Mouse (Mus musculus) right cerebral cortex, postnatal 4 days (tissue): ENCODE measurements around the gene 4930519P11Rik.

Source experiments
- DNase-seq: peaks from one replicate; pipeline ENCODE4 v3.0.0-alpha.2; 2022

Gene 4930519P11Rik

DNA sequence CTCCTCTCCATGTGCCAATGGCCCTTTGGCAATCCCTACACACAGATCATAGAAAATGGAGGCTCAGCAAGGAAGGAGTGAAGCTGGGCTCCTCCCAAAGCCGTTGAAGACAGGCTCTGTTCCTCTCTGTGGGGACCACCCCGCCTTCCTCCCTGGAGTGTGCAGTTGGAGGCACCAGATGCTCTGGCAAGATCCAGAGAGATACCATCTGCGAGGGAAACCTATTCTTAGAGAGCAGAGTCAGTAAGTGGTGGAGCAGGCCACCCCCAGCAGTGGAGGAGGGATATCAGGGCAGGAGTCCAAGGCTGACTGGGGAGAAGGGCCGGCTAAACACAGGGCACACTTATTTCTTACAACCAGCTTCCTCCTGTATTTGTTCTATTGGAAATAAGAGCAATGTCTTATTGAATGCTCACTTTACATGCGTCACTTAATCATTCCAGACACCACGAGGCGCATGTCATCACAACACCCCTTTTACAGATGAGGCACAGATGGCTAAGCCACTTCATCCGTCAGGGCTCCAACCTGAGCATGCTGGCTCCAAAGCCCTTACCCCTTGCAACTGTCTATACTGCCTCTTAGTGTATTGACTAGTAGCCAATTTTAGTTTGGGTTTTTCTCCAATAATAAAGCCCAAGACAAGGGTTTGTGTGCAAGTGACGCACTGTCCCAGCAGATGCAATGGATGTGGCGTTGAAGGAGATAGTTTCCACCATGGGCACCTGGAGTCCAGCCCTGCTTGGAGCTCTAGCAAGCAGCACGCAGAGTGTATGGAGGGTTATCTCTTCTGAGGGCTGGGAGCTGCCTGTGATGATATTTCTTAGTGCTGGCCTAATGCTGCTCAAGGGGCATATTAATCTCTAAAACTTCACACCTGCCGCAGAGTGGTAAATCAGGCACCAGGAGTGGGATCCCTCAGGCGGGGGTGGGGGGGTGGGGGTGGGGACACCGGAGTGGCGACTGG lies 29.0 kb downstream of the 4930519P11Rik start:
- peak; percentile 72 for DNase-seq

GRCm38 (mm10) chr2:154581421-154581820 lies 31.8 kb downstream of the 4930519P11Rik start:
- DNase-seq = no peak

GRCm38 (mm10) chr2:154580586-154580985 lies 32.7 kb downstream of the 4930519P11Rik start:
- DNase-seq = no peak

DNA sequence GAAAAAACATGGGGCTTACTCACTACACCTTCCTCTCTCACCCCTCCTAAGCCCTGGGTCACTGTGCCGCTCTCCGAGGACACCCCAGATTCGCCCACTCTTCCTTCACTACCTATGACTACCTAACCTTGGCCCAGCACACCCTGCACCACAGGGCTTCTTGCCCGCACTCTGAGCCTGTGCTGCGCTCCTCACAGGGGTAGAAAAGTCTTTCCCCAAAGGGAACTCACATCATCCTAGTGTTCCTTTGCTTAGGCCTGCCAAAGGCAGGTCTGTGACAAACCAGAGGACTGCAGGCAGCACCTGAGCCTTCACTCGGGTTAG lies 35.5 kb downstream of the 4930519P11Rik start:
- no peak for DNase-seq

DNA sequence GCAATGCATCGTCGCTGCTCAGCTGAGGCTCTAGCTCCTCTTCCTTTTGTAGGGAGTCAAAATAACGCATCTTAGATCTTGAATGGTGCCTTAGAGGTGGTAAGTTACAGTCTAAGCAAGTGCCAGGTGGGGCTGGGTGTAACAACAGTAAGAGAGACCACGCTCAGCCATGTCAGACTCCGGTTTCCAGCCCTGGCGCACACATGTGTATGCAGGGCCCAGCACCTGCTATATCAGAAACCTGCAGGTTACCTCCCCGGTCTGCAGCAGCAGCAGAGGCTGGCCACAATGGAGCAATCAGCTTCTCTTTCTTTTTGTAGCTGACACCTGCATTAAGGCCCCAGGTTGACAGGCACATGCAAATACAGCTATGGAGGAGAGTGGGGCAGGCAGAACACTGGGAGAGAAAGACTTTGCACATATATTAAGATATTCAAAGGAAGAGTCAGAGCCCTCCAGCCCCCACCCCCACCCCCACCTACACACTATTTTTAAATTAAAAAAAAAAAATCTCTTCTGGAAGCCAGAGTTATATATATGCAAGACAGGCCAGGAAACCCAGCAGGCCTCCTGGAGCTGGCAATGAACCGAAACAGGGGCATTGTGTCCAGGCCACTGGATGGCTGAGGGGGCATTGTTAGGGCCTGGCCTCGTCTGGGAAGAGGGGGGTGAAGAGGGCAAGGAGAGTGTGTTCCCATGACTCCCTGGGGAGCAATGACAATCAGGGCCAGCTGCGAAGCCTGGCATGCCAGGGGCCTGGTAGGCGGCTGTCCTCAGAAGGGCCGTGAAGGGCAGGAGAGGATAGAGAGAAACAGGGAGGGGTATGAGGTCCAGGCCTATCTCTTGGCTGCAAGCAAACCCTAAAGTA lies 36.1 kb downstream of the 4930519P11Rik start:
- no peak for DNase-seq

DNA sequence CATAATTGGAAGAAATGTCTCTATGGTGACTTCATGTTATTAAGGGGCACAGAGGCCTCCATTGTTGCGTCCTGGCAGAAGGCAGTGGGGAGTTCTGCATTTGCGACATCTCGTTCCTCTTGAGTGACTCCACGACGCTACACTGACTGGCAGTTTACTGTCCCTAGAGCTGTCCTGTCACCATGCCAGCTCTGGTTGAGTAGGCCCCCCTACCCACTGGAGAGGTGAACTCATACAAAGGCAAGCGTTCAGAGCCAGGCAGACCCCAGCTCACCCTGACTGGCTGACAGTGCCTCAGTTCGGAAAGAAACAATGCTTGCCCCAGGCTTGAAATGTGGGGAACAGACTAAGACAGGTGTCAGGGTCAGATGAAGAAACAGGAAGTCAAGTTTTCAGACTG lies 39.0 kb downstream of the 4930519P11Rik start:
- no peak for DNase-seq

GRCm38 (mm10) chr2:154572996-154573395 lies 40.2 kb downstream of the 4930519P11Rik start:
- DNase-seq = no peak

GRCm38 (mm10) chr2:154571976-154572375 lies 41.3 kb downstream of the 4930519P11Rik start:
- no peak for DNase-seq

DNA sequence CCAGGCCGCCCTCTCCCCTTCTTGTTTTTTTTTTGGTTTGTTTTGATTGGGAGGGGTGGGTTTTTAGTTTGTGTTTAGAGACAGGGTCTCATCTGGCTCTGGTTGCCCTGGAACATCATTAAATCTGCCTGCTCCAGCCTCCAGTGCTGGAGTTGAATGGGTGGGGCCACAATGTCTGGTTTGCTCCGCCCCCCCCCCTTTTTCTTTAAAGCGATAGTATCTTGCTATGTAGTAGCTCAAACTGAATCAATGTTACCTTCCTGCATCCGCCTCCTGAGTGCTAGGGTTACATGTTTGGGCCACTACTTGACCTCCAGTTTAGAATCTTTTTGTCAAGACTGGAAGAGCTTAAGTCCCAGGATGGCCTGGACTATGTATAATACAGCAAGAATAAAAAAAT lies 42.0 kb downstream of the 4930519P11Rik start:
- DNase-seq = no peak

GRCm38 (mm10) chr2:154570666-154571065 lies 42.6 kb downstream of the 4930519P11Rik start:
- DNase-seq = no peak

DNA sequence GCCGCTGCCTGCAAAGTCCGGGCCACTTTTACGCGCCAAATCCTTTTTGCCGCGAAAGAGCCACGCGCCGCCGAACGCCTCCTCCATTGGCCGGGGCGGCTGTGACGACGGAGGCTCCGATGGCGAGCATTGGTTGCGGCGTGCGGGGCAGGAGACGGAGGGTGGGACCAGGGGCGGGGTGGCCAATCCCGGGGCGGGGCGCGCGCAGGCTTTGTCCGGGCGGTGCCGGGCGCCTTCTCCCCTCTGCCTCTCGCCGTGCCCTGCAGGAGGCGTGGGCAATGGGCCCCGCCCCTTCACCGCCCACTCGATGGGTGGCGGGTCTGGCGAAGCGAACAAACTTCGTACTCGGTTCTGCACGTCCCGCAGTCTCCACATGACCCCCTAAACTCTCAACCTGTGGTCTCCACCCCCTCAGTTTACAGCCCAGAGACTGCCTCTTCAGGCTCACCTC lies 43.4 kb downstream of the 4930519P11Rik start, which contains the start of gene E2f1:
Gene E2f1 (minus strand): TSS at position 57 of the 451 bp plus-strand sequence.
- peak; percentile 96 for DNase-seq

DNA sequence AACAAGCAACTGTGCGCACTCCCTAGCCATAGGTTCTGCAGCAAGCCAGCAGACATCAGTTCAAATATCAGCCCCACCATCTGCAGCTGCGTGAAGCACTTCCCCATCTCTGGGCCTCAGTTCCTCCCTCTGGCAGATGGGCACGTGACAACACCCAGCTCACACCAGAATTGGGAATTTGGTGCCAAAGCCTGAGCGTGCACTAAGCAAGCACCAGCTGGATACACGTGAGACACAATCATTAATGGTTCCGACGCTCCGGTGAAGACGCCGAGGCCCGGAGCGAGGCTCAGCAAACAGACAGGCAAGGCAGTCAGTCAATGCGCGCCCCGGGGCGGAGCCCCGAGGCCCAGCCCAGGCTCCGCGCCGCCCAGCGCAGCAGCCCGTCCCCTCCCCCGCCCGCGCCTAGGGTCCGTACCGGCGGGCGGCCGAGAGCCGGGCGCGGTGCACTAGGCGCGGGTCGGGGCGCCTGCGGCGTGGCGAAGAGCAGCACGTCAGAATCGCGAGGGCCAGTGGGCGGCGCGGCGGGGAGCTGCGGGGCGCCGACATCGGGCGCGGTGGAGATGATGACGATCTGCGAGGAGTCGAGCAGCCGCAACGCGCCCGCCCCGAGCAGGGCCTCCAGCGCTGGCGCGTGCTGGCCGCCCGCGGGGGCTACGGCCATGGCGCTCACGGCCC lies 44.0 kb downstream of the 4930519P11Rik start:
- DNase-seq = peak; percentile 57

- peak; percentile 55 for DNase-seq
Measured at GRCm38 (mm10) chr2:154568329-154569070, 44.7 kb downstream of the 4930519P11Rik start.

DNA sequence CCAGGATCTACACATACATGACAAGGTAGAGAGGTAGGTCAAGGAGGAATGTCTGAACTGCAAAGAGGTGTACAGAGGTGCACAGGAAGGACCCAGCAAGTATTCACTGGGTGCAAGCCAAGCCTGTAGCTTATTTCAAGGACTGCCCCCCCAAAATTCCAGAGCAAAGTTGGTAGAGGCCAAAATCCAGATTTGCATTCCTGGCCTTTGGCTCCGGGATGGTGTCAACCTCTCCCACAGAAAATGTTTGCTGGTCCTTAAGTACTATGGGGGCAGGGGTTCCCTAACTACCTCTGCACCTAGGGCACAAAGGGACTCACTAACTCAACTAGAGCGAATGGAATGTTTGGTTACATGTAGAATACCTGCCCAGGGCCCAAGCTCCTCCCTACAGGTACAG lies 45.5 kb downstream of the 4930519P11Rik start:
- no peak for DNase-seq

DNA sequence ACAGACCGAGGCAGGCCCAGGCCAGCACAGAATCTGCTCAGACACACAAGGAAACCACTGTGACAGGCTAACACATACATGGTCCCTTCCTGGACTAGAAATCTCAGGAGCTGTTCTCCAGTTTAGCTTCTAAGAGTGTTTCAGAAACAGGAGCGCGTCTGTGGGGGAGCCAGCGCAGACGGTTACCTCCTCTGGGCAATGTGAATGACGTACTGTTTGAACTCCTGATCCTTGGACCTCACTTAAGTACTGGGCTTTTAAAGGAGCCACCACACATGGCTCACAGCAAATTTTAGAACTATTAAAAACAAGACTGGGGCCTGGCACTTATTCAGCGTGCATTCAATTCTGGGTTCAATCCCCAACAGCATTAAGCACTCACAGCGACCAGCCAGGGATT lies 46.6 kb downstream of the 4930519P11Rik start:
- no peak for DNase-seq

GRCm38 (mm10) chr2:154565562-154565961 lies 47.7 kb downstream of the 4930519P11Rik start:
- DNase-seq = no peak

DNA sequence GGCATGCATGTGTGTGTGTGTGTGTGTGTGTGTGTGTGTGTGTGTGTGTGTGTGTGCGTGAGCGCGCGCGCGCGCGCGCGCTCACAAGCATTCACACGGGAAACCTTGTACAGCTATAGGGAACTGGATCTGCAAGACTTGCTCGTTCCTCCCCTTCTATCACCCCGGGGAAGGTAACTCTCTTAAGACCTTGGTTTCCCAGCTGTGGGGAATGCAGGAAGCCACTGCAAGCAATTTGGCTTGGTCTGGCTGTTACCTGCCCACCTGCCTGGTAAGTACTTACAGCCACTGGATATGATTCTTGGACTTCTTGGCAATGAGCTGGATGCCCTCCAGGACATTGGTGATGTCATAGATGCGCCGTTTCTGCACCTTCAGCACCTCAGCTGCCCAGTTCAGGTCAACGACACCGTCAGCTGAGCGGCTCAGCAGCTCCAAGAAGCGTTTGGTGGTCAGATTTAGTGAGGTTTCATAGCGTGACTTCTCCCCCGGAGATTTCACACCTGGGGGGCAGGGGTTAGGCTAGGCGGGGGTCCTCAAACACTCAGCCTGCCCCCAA lies 49.5 kb downstream of the 4930519P11Rik start:
- DNase-seq = no peak
